Mouse (Mus musculus) c-Kit-positive CD71-positive TER-119-positive erythroid progenitor cells, embryonic 14.5 days (primary cell): ENCODE data around the gene Degs2.
"Not testable (repeated sequence)": the region's sequence is repeated elsewhere in the genome, so short reads cannot be mapped to it uniquely, and the experiment has no call there.

Experiments
- DNase-seq: peaks from one replicate; pipeline ENCODE4 v3.0.0-alpha.2; 2013; ENCODE audit warnings: low spot score

The Degs2 gene

DNA sequence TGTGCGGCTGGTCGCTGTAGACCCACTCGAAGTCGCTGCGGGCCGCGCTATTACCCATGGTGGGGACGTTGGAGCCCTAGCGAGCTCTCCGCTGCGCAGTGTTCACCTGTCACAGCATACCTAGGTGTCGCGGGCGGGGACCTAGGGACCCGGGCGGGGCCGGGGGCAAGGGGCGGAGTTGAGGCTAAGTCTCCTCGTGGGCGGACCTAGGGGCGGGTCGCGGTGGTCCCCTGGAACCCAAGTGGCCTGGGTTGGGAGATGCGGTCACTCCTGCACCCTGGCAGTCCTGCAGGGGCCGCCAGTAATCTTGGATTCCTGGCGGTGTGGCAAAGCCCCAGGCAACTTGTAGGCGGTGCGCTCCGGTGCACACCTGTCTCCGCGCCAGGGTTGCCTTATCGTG lies at the start of gene Degs2:
TSS of gene Degs2 (minus strand) at position 131 of the 400 bp plus-strand sequence.
- DNase-seq = no peak

DNA sequence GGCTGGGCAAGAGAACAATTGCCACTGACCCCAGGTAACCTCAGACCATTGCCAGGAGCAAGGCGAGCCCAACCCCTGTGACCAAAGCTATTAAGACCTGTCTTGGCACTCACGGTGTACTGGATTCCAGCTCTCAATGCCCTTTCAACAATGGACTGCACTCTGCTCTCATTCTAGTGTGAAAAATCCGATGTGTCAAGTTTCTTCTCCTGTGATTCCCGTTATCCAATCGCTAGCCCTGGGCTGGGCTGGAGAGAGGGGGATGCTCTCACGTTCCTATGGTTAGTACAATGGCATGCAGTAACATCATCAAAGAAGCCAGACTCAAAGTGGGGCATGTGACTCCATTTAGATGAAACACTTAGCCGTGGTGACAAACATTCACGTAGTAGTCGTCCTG lies 49.7 kb upstream of the Degs2 start:
- no peak for DNase-seq

DNA sequence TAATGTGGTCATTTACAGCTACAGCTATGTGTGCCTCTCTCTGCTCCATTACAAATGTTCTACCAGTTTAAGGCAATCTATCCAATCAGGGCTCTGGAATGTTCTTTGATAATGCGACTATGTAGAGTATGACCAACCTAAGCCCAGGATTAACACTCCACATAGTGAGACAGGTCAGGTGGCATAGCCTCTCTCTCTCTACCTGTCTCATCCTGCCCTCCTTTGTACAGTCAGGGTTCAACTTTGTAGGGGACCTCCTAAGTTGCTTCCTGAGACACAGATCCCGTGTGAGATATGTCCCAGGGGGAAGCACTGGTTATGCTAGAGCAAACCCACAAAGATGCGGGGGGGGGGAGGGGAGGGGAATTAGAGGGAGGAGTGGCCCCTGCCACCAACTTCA lies 48.1 kb upstream of the Degs2 start:
- no peak for DNase-seq

DNA sequence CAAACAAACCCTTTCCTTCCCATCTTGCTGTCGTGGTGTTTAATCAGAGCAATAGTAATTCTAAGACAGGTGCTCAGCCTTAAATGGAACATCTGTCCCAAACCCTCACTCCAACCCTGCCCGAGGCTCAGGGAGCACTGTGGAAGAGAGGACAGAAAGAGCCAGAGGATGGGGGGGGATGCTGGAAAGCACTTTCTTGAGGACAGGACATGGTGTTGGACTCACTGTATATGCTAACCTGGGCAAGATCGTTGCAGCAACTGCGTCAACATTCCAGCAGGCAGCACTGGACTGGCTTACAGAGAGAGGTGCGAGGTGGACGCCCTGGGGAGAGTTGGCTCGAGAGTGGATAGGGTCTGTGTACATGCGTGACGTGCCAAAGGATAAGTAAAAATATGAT lies 47.3 kb upstream of the Degs2 start:
- no peak for DNase-seq

DNA sequence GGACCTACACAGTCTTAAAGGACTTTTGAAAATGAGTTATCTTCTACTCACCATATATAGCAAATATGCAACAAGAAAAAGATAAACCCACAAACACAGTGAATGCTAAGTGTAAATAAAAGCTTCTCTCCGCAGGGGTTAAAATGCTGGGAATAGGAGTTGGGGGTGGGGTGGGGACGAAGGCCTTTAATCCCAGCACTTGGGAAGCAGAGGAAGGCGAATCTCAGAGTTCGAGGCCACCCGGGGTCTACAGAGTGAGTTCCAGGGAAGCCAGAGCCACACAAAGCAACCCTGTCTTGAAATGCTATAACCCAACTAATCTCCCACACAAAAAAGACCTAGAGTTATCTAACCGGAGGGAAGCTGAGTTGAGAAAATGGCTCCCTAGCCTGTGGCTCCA lies 46.9 kb upstream of the Degs2 start:
- no peak for DNase-seq

DNA sequence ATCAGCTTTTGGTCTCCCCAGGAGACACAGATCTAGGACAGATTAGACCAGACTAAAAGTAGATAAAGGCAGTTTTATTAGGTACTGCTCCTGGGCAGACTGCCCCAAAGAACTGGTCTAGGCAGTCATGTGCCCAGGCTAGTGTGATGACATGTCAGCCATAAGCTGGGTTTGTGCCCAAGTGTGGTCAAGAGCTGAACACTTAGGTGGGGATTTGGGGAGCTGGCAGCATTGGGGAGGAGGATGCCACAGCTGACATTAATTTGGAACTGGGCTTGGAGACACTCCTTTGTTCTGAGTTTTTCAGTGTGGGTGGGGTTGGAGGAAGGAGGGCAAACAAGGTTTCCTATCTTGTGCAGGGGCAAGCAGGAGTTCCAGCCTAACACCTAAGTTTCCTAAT lies 43.9 kb upstream of the Degs2 start:
- DNase-seq = no peak

DNA sequence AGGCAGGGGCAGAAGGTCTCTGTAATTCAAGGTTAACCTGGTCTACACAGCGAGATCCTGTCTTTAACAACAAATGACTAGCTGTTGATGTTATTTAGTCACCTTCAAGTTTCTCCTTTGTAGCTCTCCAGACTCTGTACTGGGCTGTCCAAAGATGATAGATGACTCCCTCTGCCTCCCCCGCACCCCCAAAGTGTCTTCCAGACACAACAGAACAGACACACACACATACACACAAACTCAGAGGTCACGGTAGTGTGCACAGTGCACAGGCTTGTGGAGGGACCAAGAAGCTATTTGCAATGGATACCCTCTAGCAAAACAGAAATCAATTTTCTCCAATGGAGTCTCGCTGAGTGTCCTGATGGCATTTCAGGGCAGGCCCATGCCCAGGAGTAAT lies 40.1 kb upstream of the Degs2 start:
- DNase-seq = no peak

DNA sequence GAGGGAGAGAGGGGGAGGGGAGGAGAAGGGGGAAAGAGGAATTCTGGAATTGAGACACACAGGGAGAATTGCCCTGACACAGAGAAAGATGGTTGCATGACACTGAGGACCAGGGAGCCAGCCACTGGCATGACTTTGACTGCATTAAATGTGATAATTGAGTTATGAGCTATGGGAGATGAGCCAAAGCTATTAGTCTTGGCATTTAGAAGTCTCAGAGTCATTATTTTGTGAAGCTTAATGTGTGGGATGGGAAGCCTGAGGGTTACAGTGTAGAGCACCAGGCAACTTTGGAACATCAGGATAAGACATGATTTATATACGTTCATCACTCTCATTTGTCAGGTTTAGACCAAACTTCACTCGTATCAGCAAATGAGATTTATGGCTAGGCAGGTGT lies 39.4 kb upstream of the Degs2 start:
- no peak for DNase-seq

DNA sequence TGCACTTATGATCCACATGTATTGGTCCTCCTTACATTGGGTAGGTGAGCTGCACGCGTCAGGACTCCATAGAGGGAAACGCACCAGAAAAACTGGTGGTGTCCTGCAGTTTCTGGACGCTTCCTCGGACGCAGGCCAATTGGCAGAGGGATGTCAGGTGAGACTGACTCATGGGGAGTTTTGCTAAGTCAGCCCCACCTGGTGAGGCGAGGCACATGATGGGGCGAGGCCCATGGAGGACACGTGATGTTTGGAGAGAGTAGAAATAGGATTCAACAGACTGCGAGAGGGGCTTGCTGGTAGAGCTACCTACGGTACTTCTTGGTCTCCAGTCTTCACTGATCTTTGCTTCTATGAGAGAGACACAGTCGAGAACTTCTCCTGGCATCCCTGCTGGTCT lies 36.6 kb upstream of the Degs2 start:
- DNase-seq = no peak

DNA sequence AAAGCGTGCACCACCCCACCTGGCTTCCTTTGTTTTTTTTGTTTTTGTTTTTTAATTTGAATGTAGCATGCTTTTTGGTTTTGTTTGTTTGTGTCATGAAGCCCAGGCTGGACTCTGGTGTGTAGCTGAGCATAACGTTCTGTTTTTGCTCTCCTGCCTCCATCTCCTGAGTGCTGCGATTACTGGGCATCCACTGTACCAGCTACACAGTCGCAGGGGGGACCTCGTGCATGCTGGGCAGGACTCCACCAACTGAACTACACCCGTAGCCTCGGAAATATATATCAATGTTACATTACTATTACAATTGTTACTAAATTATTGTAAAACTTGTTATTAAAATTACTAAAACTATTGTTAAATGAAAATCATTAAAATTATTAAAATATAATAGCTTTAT lies 35.7 kb upstream of the Degs2 start:
- DNase-seq = no peak

DNA sequence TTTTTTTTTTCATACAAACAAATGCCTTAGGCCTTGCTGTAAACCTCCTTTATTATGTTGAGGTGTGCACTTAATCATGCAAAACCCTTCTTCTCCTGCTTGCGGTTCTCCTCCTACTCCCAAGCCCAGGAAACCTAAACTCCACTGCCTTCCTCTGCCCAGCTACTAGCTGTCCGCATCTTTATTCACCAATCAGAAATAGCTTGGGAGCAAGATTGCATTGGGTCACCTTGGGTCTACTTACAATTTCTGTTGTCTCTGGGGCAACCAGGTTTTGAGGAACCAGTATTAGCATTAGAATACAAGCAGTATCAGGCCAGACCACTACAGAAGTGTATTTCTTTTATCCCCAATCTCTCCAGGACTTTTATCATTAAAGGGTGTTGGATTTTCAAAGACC lies 32.3 kb upstream of the Degs2 start:
- DNase-seq = no peak

DNA sequence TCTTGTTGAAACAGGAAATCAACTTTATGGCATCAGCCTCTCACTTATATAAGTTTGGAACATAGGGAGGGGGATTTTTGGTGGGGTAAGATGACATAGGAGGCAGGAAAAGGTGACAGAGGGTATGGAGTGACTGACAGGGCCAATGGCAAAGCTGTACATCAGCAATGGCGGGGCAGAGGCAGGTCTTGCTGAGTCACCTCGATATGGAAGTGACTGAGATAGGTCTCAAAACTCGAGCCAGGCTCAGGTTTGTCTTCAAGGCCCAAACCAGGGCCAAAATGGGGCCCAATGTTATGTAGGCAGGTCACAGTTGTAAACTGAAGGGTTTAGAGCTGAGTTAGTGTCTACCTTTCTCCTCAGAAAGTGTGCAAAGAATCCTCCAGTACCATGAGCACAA lies 21.7 kb upstream of the Degs2 start:
- no peak for DNase-seq

DNA sequence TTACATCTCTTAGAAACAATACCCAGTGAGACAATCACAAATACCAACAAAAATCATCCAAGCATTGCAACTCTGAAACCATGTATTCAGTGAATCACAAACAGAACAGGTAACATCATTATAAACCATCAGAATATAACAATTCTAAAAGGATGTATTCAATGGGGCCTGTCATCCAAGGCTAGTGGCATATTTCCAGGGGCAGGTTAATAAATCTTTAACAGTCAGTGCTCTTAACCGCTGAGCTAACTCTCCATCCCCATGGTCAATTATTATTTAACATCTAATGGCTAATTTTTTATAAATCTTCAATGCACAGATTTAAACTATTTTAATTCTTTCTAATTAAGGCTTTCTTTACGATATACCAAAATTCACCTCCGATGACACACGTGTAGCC lies 20.3 kb upstream of the Degs2 start:
- DNase-seq = no peak

DNA sequence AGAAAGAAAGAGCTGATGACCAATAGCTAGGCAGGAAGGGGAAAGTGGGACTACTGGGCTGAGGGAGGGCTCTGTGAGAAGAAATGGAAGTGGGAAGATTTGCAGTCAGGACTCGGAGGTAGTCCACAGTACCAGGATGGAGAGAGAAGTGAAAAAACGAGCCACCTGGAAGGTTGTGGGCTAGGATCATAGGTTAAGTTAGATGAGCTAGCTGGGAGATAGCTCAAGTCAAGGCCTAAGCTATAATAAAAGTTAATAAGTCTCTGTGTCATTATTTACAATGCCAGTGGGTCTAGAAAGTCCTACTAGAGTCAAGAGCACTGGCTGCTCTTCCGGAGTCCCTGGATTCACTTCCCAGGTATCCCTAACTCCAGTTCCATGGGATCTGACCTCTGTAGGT lies 16.4 kb upstream of the Degs2 start:
- DNase-seq = no peak

DNA sequence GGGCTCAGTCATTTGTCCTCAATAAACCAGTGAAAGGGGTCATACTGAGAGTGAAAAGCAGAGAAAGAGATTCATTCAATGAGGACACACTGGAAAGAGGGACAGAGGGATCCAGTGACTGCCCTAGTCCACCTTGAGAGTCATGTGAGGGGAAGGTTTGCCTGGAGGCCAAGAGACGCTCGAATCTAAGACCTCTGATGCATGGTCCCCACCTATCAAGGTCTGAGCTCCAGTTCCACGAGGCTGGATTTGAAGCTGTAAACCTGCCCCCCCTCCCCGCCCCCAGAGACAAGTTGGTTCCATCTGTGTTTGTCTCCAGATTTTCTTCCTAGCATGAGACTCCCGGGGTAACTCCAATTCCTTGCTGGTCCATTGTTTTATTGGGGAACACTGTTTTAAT lies 13.7 kb upstream of the Degs2 start:
- no peak for DNase-seq

DNA sequence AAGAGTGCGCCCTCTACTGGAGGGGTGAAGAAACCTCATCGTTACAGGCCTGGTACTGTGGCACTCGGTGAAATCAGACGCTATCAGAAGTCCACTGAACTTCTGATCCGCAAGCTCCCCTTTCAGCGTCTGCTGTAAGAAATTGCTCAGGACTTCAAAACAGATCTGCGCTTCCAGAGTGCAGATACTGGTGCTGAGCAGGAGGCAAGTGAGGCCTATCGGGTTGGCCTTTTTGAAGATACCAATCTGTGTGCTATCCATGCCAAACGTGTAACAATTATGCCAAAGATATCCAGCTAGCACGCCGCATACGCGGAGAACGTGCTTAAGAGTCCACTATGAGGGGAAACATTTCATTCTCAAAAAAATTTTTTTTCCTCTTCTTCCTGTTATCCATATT lies 11.9 kb upstream of the Degs2 start:
- not testable (repeated sequence) for DNase-seq

DNA sequence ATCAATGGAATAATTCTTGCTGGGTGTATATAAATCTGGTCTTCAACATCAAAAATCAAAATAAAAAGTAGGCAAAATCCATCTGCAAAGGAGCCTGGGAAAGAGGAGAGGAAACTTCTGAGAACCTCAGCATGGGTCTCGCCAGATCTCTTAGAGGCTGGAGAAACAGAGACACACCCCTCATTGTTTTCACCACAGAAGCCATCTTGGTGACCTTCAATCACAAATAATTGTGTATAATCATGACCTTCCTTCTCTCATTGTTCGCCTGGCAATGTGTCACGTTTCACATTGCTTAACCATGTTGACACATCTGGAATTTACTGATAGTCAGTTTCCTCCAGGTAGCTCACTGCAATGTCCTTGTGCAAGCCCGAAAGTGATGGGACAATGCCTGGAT lies 10.4 kb upstream of the Degs2 start:
- DNase-seq = no peak

DNA sequence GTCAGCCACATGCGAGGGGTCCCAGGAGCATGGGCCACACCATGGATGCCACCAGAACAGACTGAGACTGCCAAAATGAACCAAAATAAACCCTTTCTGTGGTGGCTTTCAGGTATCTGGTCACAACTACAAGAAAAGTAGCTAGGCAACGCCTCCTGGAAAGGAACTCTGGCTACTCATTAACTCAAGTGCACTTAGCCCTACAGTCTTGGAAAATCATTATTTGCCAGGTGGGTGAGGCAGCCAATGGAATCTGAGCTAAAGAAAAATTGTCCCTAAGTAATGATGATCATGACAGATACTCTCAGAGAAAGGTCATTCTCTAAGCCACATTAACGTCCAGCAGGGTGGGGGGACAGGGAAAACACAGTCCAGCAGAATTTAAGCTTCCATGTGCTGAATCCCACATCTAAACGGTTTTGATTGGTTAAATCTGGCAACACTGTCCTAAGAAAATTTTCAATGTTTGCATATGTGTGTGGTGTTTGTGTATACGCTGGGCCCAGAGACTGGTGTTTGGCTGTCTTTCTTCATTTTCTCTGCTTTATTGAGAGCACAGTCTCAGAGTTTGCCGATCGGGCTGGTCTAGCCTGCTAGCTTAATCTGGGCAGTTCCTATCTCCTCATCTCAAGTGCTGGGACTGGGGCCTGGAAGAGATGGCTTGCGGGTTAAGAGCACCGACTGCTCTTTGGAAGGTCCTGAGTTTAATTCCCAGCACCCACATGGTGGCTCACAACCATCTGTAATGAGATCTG lies 8.9 kb upstream of the Degs2 start:
- no peak for DNase-seq

DNA sequence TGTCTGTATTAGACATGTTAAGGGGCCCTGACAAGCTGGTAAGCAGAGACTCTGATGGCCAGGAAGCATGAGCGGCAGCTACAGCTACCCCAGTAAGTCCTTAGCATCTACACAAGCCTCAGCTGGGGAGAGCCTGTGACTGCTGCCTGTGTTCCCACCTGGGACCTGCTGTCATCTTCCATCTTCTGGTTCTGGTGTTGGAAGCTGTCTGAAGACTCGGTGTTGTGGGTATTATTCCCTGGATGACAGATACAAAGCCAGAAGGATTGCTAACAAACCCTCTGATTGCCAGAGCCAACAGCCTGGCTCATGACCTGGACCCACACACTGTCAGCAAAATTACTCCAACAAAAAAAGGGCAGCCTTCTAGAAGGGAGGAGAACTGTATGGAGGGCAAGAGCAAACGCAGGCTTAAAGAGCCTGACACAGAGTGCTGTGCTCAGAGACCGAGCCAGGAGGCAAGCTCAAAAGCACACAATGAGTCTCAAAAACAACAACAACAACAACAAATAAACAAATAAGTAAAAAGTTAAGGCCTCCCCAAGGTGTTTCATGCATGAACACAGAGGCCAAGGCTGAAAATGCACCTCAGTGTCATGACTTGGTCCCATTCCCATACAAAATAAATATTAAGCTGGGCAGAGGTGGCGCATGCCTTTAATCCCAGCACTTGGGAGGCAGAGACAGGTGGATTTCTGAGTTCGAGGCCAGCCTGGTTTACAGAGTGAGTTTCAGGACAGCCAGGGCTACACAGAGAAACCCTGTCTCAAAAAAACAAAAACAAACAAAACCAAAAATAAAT lies 8.1 kb upstream of the Degs2 start:
- no peak for DNase-seq

DNA sequence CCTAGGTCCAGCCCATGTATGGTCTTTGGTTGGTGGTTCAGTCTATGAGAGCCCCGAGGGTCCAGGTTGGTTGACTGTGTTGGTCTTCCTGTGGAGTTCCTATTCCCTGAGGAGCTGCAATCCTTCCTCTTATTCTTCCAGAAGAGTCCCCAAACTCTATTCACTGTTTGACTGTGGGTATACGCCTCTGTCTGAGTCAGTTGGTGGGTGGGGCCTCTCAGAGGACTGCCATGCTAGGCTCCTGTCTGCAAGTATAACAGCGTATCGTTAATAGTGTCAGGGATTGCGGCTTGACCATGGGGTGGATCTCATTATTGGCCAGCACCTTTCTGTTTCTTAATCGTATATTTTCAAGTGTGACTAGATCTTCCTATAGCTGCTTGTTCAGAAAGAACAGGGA lies 7.3 kb upstream of the Degs2 start:
- no peak for DNase-seq

DNA sequence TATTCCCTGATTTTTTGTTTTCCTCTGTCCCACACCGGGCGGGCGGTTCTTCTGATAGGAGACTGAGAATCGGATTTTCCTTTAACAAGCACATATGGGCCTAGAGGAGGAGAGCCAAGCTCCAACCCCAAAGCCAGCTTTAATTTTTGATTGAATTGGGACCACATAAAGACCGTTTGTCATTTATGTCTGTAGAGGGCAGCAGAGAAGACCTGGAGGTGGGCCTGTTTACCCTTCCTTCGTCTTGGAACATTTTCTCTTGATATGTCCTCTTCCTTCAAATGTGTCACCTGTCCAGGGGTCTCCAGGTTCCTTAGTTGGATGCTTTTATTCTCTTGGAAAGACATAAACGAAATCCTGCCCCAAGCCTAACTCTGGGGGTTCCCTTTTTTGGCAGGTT lies 4.0 kb upstream of the Degs2 start:
- no peak for DNase-seq

DNA sequence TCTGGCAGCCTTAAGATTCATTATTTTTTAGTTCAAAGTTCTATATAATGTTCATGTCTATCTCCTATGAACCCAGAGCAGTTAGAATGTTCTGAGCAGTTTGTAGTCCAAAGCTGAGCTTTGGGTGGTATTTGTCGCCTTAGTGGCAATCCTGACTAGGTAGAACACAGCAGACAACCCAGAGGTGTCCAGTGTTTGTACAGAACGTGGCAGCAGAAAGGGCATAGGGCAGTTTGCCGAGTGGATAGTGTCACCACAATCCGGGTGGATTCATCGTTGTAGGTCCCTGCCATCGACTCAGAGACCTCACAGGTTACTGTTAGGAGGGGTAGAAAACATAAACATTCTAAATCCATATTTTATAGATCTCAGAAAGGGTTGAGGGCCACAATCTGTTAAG lies 3.4 kb upstream of the Degs2 start:
- DNase-seq = no peak

DNA sequence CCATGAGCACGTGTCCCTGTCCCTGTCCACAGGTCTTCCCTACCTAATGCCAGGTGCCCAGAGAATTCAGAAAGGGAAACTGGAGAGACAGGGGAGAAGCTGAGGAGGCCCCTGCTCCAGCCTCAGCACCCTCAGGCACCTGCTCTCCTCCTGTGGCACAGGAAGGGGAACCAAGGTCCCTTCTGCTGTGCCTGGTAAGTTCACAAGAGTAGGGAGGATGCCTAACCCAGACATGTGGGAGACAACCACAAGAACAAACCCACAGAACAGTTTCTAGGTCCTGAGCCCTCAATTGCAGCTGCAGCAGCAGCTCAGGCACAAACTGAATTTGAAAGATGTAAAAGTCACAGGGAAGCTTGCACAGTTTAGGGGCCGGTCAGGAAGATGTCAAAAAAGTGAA lies 894 bp downstream of the Degs2 start:
- no peak for DNase-seq

DNA sequence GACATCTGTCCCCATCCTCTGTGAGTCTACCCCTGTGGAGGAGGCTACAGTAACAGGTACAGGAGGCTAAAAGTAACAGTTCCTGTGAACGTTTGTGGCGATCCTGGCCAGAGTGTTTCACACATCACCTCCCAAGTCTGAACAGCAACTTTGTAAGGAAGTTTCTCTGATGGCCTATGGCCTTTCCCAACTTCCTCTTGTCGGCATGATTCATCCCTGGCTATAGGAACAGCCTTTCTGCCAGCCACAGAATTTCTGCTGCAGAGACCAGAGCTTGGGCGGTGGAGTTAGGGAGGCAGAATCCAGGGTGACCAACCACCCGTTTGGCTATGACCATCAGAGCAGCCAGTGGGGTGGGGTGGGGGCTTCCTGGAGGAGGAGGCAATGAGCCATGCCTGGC lies 2.1 kb downstream of the Degs2 start:
- DNase-seq = no peak
